Mouse (Mus musculus) liver, embryonic 14.5 days (tissue): Measurements from ENCODE around the gene Prss48.

Experiments
- CTCF ChIP-seq: IDR thresholded peaks from 2 replicates; pipeline ENCODE4 v1.5.1; 2016; ENCODE audit warnings: antibody characterized with exemption, low read depth, control low read depth
- EP300 ChIP-seq: IDR thresholded peaks from 2 replicates; pipeline ENCODE4 v1.6.1; 2016; ENCODE audit warnings: antibody characterized with exemption, low read depth

- TF ChIP-seq EP300 (no peak), CTCF (no peak)
Observed at GRCm38 (mm10) chr3:86002940-86003339, 649 bp upstream of the Prss48 start.
